Mouse (Mus musculus): ENCODE results near the gene Slc29a1.

DNA sequence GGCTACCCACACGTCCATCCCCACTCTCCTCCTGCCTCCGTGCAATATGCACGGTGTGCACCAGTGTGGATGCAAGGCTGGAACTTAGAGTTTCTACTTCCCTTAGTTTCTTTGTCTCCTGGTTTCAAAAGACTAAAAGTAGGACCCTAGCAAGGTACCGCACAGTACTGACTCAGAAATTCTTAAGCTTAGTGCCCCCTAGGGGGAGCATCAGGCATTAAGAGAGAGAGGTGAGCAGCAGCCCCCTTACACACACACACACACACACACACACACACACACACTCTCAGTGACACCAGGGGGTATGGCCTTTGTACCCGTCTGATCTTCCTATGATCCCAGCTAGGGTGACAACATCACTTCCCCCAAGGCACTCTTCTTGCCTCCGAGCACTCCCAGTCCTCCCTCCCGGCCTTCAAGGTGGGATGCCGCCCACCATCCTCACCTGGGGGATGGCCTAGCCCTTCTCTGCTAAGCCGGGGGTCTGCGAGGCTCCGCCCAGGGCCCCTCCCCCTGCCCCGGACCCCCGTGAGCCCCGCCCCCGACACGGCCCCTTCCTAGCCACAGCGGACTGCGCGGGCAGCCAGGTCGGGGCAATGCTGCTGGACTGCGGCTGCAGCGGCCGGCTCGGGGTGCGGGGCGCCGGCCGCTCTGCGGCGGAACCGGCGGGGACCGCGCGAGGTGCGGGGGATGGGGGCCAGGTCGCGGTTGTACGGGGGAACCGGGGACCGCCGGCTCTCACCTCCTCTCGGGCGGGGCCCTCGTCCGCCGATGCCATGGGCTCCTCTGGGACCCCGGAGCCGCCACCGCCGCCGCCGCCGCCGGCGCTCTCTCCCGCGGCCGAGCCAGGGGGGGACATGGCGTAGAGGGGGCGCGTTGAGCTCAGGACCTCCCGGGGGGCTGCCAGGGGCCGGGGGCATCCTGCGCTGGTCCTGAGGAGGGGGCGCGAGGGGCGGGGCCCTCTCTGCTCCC, 50.6 kb downstream of the Slc29a1 start:
- TF ChIP-seq POLR2A (IDR thresholded peaks at IDR 0.05; ENCODE audit: low read depth, low read length) = no peak
- TF ChIP-seq USF1 (IDR thresholded peaks at IDR 0.05; ENCODE audit: low read depth, low read length) = no peak
- TF ChIP-seq CHD2 (IDR thresholded peaks at IDR 0.05; ENCODE audit: low read length) = no peak

Data from CH12.LX (cell line).